Mouse (Mus musculus): ENCODE results near the gene Frmd4a. TPM values are rescaled to one million over a fixed set of nuclear protein-coding genes. Genes with fewer than 3 reads are reported as not detected.

The Frmd4a gene
- 8.0 and 9.3 TPM in 2 replicates for total RNA-seq (2012; rRNA removed)

- H3K9me3 ChIP-seq (ENCODE audit: control insufficient read depth, insufficient read depth, low read depth, low read length), result no peaks in the 10 kb centered on the region
- H3K27ac ChIP-seq (ENCODE audit: insufficient read depth, low read depth, low read length, poor library complexity, severe bottlenecking), result no peak within 1 kb of the TSS
- TF ChIP-seq ZC3H11A (IDR thresholded peaks at IDR 0.05; ENCODE audit: borderline replicate concordance, low read depth, low read length) (no peak), HCFC1 (IDR thresholded peaks at IDR 0.05; ENCODE audit: borderline replicate concordance, insufficient read depth, low read length) (no peak), ZNF384 (IDR thresholded peaks at IDR 0.05; ENCODE audit: low read depth, low read length) (no peak), MAFK (IDR thresholded peaks at IDR 0.05; ENCODE audit: insufficient read depth, low read depth, low read length) (no peak), CHD2 (IDR thresholded peaks at IDR 0.05; ENCODE audit: low read depth, low read length) (no peak)
- H3K9ac ChIP-seq (ENCODE audit: insufficient read depth, low read depth, low read length, poor library complexity, severe bottlenecking), result no peak within 1 kb of the TSS
- H3K4me3 ChIP-seq (ENCODE audit: insufficient read depth in 1 of 2, low read depth in 1 of 2, low read length in 2 of 2, poor library complexity in 1 of 2, severe bottlenecking in 1 of 2), result no peak within 1 kb of the TSS
- in situ Hi-C loops (cut with MboI; ENCODE audit: low sequenced_read_pairs in 2 of 2, unreplicated experiment in 2 of 2), result no loop called here
- DNase-seq (ENCODE audit: low read depth, low spot score), result no peak
- H3K4me1 ChIP-seq (ENCODE audit: control insufficient read depth in 2 of 2, insufficient read depth in 2 of 2, low read length in 2 of 2, poor library complexity in 1 of 2), result no peaks in the 10 kb centered on the region
- H3K36me3 ChIP-seq (ENCODE audit: control insufficient read depth, insufficient read depth, low read length, poor library complexity, severe bottlenecking), result no peaks in the 10 kb centered on the region
Observed at GRCm38 (mm10) chr2:4017528-4018288, at the start of gene Frmd4a. Frmd4a (plus strand) TSS chr2:4017717.

- Histone ChIP-seq H3K4me1 (ENCODE audit: control insufficient read depth in 2 of 2, insufficient read depth in 2 of 2, low read length in 2 of 2, poor library complexity in 1 of 2) (no peaks in the 10 kb centered on the region), H3K9me3 (ENCODE audit: control insufficient read depth, insufficient read depth, low read depth, low read length) (no peaks in the 10 kb centered on the region), H3K27ac (ENCODE audit: insufficient read depth, low read depth, low read length, poor library complexity, severe bottlenecking) (no peak overlapping the region), H3K4me3 (ENCODE audit: insufficient read depth in 1 of 2, low read depth in 1 of 2, low read length in 2 of 2, poor library complexity in 1 of 2, severe bottlenecking in 1 of 2) (no peak overlapping the region), H3K9ac (ENCODE audit: insufficient read depth, low read depth, low read length, poor library complexity, severe bottlenecking) (no peak overlapping the region), H3K36me3 (ENCODE audit: control insufficient read depth, insufficient read depth, low read length, poor library complexity, severe bottlenecking) (no peaks in the 10 kb centered on the region)
- DNase-seq (ENCODE audit: low read depth, low spot score), result no peak
- in situ Hi-C loops (cut with MboI; ENCODE audit: low sequenced_read_pairs in 2 of 2, unreplicated experiment in 2 of 2), result no loop called here
- TF ChIP-seq ZC3H11A (IDR thresholded peaks at IDR 0.05; ENCODE audit: borderline replicate concordance, low read depth, low read length) (no peak), CHD2 (IDR thresholded peaks at IDR 0.05; ENCODE audit: low read depth, low read length) (no peak), HCFC1 (IDR thresholded peaks at IDR 0.05; ENCODE audit: borderline replicate concordance, insufficient read depth, low read length) (no peak), MAFK (IDR thresholded peaks at IDR 0.05; ENCODE audit: insufficient read depth, low read depth, low read length) (no peak), ZNF384 (IDR thresholded peaks at IDR 0.05; ENCODE audit: low read depth, low read length) (no peak)
Observed at GRCm38 (mm10) chr2:3988876-3989275, 28.6 kb upstream of the Frmd4a start.

GRCm38 (mm10) chr2:3990431-3990830 lies 27.1 kb upstream of the Frmd4a start:
- Histone ChIP-seq H3K36me3 (ENCODE audit: control insufficient read depth, insufficient read depth, low read length, poor library complexity, severe bottlenecking) (no peaks in the 10 kb centered on the region), H3K4me1 (ENCODE audit: control insufficient read depth in 2 of 2, insufficient read depth in 2 of 2, low read length in 2 of 2, poor library complexity in 1 of 2) (no peaks in the 10 kb centered on the region), H3K27ac (ENCODE audit: insufficient read depth, low read depth, low read length, poor library complexity, severe bottlenecking) (no peak overlapping the region), H3K4me3 (ENCODE audit: insufficient read depth in 1 of 2, low read depth in 1 of 2, low read length in 2 of 2, poor library complexity in 1 of 2, severe bottlenecking in 1 of 2) (no peak overlapping the region), H3K9me3 (ENCODE audit: control insufficient read depth, insufficient read depth, low read depth, low read length) (no peaks in the 10 kb centered on the region), H3K9ac (ENCODE audit: insufficient read depth, low read depth, low read length, poor library complexity, severe bottlenecking) (no peak overlapping the region)
- no peak for TF ChIP-seq ZNF384 (IDR thresholded peaks at IDR 0.05; ENCODE audit: low read depth, low read length)
- no peak for TF ChIP-seq ZC3H11A (IDR thresholded peaks at IDR 0.05; ENCODE audit: borderline replicate concordance, low read depth, low read length)
- no peak for TF ChIP-seq HCFC1 (IDR thresholded peaks at IDR 0.05; ENCODE audit: borderline replicate concordance, insufficient read depth, low read length)
- TF ChIP-seq CHD2 (IDR thresholded peaks at IDR 0.05; ENCODE audit: low read depth, low read length), result no peak
- no peak for TF ChIP-seq MAFK (IDR thresholded peaks at IDR 0.05; ENCODE audit: insufficient read depth, low read depth, low read length)
- no peak for DNase-seq (ENCODE audit: low read depth, low spot score)
- in situ Hi-C loops (cut with MboI; ENCODE audit: low sequenced_read_pairs in 2 of 2, unreplicated experiment in 2 of 2), result no loop called here

- no peak overlapping the region for H3K4me3 ChIP-seq (ENCODE audit: insufficient read depth in 1 of 2, low read depth in 1 of 2, low read length in 2 of 2, poor library complexity in 1 of 2, severe bottlenecking in 1 of 2)
- no peak overlapping the region for H3K27ac ChIP-seq (ENCODE audit: insufficient read depth, low read depth, low read length, poor library complexity, severe bottlenecking)
- TF ChIP-seq ZNF384 (IDR thresholded peaks at IDR 0.05; ENCODE audit: low read depth, low read length), result no peak
- no peak for TF ChIP-seq ZC3H11A (IDR thresholded peaks at IDR 0.05; ENCODE audit: borderline replicate concordance, low read depth, low read length)
- no peak for TF ChIP-seq CHD2 (IDR thresholded peaks at IDR 0.05; ENCODE audit: low read depth, low read length)
- TF ChIP-seq MAFK (IDR thresholded peaks at IDR 0.05; ENCODE audit: insufficient read depth, low read depth, low read length), result no peak
- in situ Hi-C loops (cut with MboI; ENCODE audit: low sequenced_read_pairs in 2 of 2, unreplicated experiment in 2 of 2), result no loop called here
- H3K9ac ChIP-seq (ENCODE audit: insufficient read depth, low read depth, low read length, poor library complexity, severe bottlenecking), result no peak overlapping the region
- no peak for DNase-seq (ENCODE audit: low read depth, low spot score)
- no peaks in the 10 kb centered on the region for H3K4me1 ChIP-seq (ENCODE audit: control insufficient read depth in 2 of 2, insufficient read depth in 2 of 2, low read length in 2 of 2, poor library complexity in 1 of 2)
- H3K36me3 ChIP-seq (ENCODE audit: control insufficient read depth, insufficient read depth, low read length, poor library complexity, severe bottlenecking), result no peaks in the 10 kb centered on the region
- H3K9me3 ChIP-seq (ENCODE audit: control insufficient read depth, insufficient read depth, low read depth, low read length), result no peaks in the 10 kb centered on the region
Observed at GRCm38 (mm10) chr2:4018431-4018876, 937 bp downstream of the Frmd4a start.

All from ES-E14 (cell line).